ENCODE assay signal across 10 mouse cellular contexts in genomic region chr5:34242224-34242963, GRCm38 (mm10). TPM values are rescaled to one million over a fixed set of nuclear protein-coding genes. Genes with fewer than 3 reads are reported as not detected.
DNase-seq lines count a peak whose midpoint lies in the region; ATAC-seq lines count a peak whose summit lies in the region.
"Had no signal": no experiment of that assay in that cellular context is flagged by ENCODE, and none has a peak within 500 bp of the region (broad histone marks: within the 10 kb centered on the region; RNA-seq: fewer than 3 reads in every experiment).

No protein-coding gene starts in this region.

- ATAC-seq in hindbrain, embryonic 12.5 days (ENCODE audit: low FRiP score) = no peak
- peak; percentile 82 for ATAC-seq in granulocyte monocyte progenitor cell, adult 5-6 weeks (replicated peaks; ENCODE audit: poor library complexity, severe bottlenecking)
- 0 out of 2 replicates have a peak, but pooled peaks have one; percentile 33 for ATAC-seq in kidney, embryonic 15.5 days (replicated peaks; ENCODE audit: low FRiP score)
- no peak for ATAC-seq in monocyte, adult 5-6 weeks (replicated peaks; ENCODE audit: insufficient number of reproducible peaks, low FRiP score, low TSS enrichment, poor library complexity, severe bottlenecking)

- no peaks in the 10 kb centered on the region for H3K9me3 ChIP-seq in hindbrain, embryonic 10.5 days
- no peaks in the 10 kb centered on the region for H3K9me3 ChIP-seq in hindbrain, embryonic 12.5 days (replicated peaks)
- no peaks in the 10 kb centered on the region for H3K9me3 ChIP-seq in kidney, embryonic 15.5 days (replicated peaks)
- H3K9me3 ChIP-seq: G1E had no signal

- no peak overlapping the region for H3K4me2 ChIP-seq in hindbrain, embryonic 12.5 days (replicated peaks)
- H3K4me2 ChIP-seq in kidney, embryonic 15.5 days = no peak overlapping the region

- DNase-seq in hindbrain, embryonic 10.5 days (ENCODE audit: low spot score) = peak; percentile 14
- DNase-seq in liver = peak; percentile 45
- DNase-seq in retina, postnatal 1 day = peak; percentile 77

- H3K27ac ChIP-seq in hindbrain, embryonic 10.5 days = peak overlapping the region; percentile 40; the same call in 1 of the 2 replicates
- H3K27ac ChIP-seq in hindbrain, embryonic 12.5 days = no peak overlapping the region
- H3K27ac ChIP-seq in brown adipose tissue, adult 24 weeks (replicated peaks; ENCODE audit: low read depth, low read length) = peak overlapping the region; percentile 50
- H3K27ac ChIP-seq in kidney, embryonic 15.5 days = no peak overlapping the region

- no peaks in the 10 kb centered on the region for H3K36me3 ChIP-seq in hindbrain, embryonic 10.5 days
- H3K36me3 ChIP-seq in hindbrain, embryonic 12.5 days = no peaks in the 10 kb centered on the region
- H3K36me3 ChIP-seq in kidney, embryonic 15.5 days = no peaks in the 10 kb centered on the region
- H3K36me3 ChIP-seq: G1E had no signal

- H3K4me1 ChIP-seq in hindbrain, embryonic 10.5 days (replicated peaks) = peaks cover 18% of the 10 kb centered on the region
- H3K4me1 ChIP-seq in hindbrain, embryonic 12.5 days = peaks cover 6% of the 10 kb centered on the region; the same call in 1 of the 2 replicates
- peaks cover 13% of the 10 kb centered on the region for H3K4me1 ChIP-seq in brown adipose tissue, adult 24 weeks (ENCODE audit: control insufficient read depth, insufficient read depth, insufficient read length, low read length)
- H3K4me1 ChIP-seq in kidney, embryonic 15.5 days = peaks cover 12% of the 10 kb centered on the region

- 57% methylated on average over 15 of the region's 15 CpGs for WGBS in hindbrain, embryonic 10.5 days
- WGBS in hindbrain, embryonic 12.5 days = 49% methylated on average over 15 of the region's 15 CpGs
- WGBS in kidney, embryonic 15.5 days = 19% methylated on average over 15 of the region's 15 CpGs

- no peaks in the 10 kb centered on the region for H3K27me3 ChIP-seq in hindbrain, embryonic 10.5 days (ENCODE audit: insufficient read depth, poor library complexity, severe bottlenecking)
- no peaks in the 10 kb centered on the region for H3K27me3 ChIP-seq in hindbrain, embryonic 12.5 days
- no peaks in the 10 kb centered on the region for H3K27me3 ChIP-seq in kidney, embryonic 15.5 days

- no peak overlapping the region for H3K9ac ChIP-seq in hindbrain, embryonic 12.5 days
- H3K9ac ChIP-seq in kidney, embryonic 15.5 days = no peak overlapping the region

- no peak overlapping the region for H3K4me3 ChIP-seq in hindbrain, embryonic 10.5 days
- no peak overlapping the region for H3K4me3 ChIP-seq in hindbrain, embryonic 12.5 days
- no peak overlapping the region for H3K4me3 ChIP-seq in brown adipose tissue, adult 24 weeks (ENCODE audit: insufficient read depth, low read depth, low read length)
- H3K4me3 ChIP-seq in kidney, embryonic 15.5 days (replicated peaks) = no peak overlapping the region

RNA-seq across cellular contexts. Expression of gene Zfyve28, which starts 45.9 kb away (rescaled TPM):
- polyA plus RNA-seq in hindbrain, embryonic 10.5 days (2016; fragmentation: Nextera tagmentation; extraction: Ambion mirVana) = 1.3 and 2.0 TPM in 2 replicates
- 2.9 and 4.1 TPM in 2 replicates for polyA plus RNA-seq in hindbrain, embryonic 12.5 days (2016; fragmentation: Nextera tagmentation; extraction: Ambion mirVana)
- polyA plus RNA-seq in brown adipose tissue, adult 24 weeks (2012; ENCODE audit: insufficient read depth, insufficient read length, missing spikeins) = 1.2 TPM in 1 of 2 replicates, not detected in the other
- not detected in 2 replicates for total RNA-seq in granulocyte monocyte progenitor cell, adult 5-6 weeks (2014; fragmentation: Nextera tagmentation)
- not detected in 2 replicates for total RNA-seq in granulocyte monocyte progenitor cell, adult 5-6 weeks (2017)
- 0.37 and 0.77 TPM in 2 replicates for polyA plus RNA-seq in kidney, embryonic 15.5 days (2015; fragmentation: Nextera tagmentation; extraction: Ambion mirVana)
- 0.43 to 3.9 TPM (median 0.67 TPM) in 3 replicates for total RNA-seq in monocyte, adult 5-6 weeks (2017)
- total RNA-seq: liver, adult 2 months had no signal
- polyA plus RNA-seq: G1E had no signal

RNA-seq across cellular contexts. Expression of gene Cfap99, which starts 46.0 kb away (rescaled TPM):
- not detected in 2 replicates for polyA plus RNA-seq in hindbrain, embryonic 10.5 days (2016; fragmentation: Nextera tagmentation; extraction: Ambion mirVana)
- polyA plus RNA-seq in hindbrain, embryonic 12.5 days (2016; fragmentation: Nextera tagmentation; extraction: Ambion mirVana) = 0.09 and 0.25 TPM in 2 replicates
- not detected in 2 replicates for polyA plus RNA-seq in brown adipose tissue, adult 24 weeks (2012; ENCODE audit: insufficient read depth, insufficient read length, missing spikeins)
- total RNA-seq in granulocyte monocyte progenitor cell, adult 5-6 weeks (2014; fragmentation: Nextera tagmentation) = not detected in 2 replicates
- not detected in 2 replicates for total RNA-seq in granulocyte monocyte progenitor cell, adult 5-6 weeks (2017)
- polyA plus RNA-seq in kidney, embryonic 15.5 days (2015; fragmentation: Nextera tagmentation; extraction: Ambion mirVana) = not detected in 2 replicates
- 0.38 TPM in 1 of 3 replicates, not detected in the others for total RNA-seq in monocyte, adult 5-6 weeks (2017)
- total RNA-seq: G1E; liver, adult 2 months had no signal
- polyA plus RNA-seq: G1E; liver, adult 2 months had no signal

RNA-seq across cellular contexts. Expression of gene Mxd4, which starts 54.9 kb away (rescaled TPM):
- 21.6 and 26.3 TPM in 2 replicates for polyA plus RNA-seq in hindbrain, embryonic 10.5 days (2016; fragmentation: Nextera tagmentation; extraction: Ambion mirVana)
- 33.2 and 36.5 TPM in 2 replicates for polyA plus RNA-seq in hindbrain, embryonic 12.5 days (2016; fragmentation: Nextera tagmentation; extraction: Ambion mirVana)
- 69.9 and 70.6 TPM in 2 replicates for polyA plus RNA-seq in brown adipose tissue, adult 24 weeks (2012; ENCODE audit: insufficient read depth, insufficient read length, missing spikeins)
- total RNA-seq in granulocyte monocyte progenitor cell, adult 5-6 weeks (2014; fragmentation: Nextera tagmentation) = 36.7 and 43.4 TPM in 2 replicates
- total RNA-seq in granulocyte monocyte progenitor cell, adult 5-6 weeks (2017) = 21.6 and 22.7 TPM in 2 replicates
- polyA plus RNA-seq in kidney, embryonic 15.5 days (2015; fragmentation: Nextera tagmentation; extraction: Ambion mirVana) = 40.6 and 44.3 TPM in 2 replicates
- total RNA-seq in monocyte, adult 5-6 weeks (2017) = 43.8 to 81.5 TPM (median 57.1 TPM) in 3 replicates

Comparison
In these comparisons a context has a peak if more than half of its experiments do, and no peak if none do; other contexts are left out.
1. H3K27ac ChIP-seq: peak in hindbrain, embryonic 10.5 days (single experiment) and brown adipose tissue, adult 24 weeks (single experiment); none in hindbrain, embryonic 12.5 days (single experiment) and kidney, embryonic 15.5 days (single experiment).
2. DNase-seq: peak in every context shown above with its lines; median percentile 77 in retina, postnatal 1 day; 45 in liver; 14 in hindbrain, embryonic 10.5 days.
3. ATAC-seq: peak in granulocyte monocyte progenitor cell, adult 5-6 weeks (single experiment) and kidney, embryonic 15.5 days (single experiment); none in hindbrain, embryonic 12.5 days (single experiment) and monocyte, adult 5-6 weeks (single experiment).